Mouse (Mus musculus) Patski (cell line): ENCODE measurements around the gene Lefty2. TPM values are rescaled to one million over a fixed set of nuclear protein-coding genes. Genes with fewer than 3 reads are reported as not detected.
"Not testable (repeated sequence)": the region's sequence is repeated elsewhere in the genome, so short reads cannot be mapped to it uniquely, and the experiment has no call there.

Experiments used
- ATAC-seq: fragments of 100-300 bp; one replicate; pipeline ENCODE4 v1.8.0; 2021
- CTCF ChIA-PET: fragments of 350-600 bp; sonication (Branson Sonifier 250); formaldehyde crosslinking; loops from one replicate; lab custom pipeline; 2022; ENCODE audit warnings: inconsistent platforms; lab: Charles Lee
- POLR2A ChIA-PET: fragments of 350-600 bp; sonication (Branson Sonifier 250); formaldehyde crosslinking; loops from one replicate; lab custom pipeline; 2022; ENCODE audit warnings: antibody characterized with exemption, inconsistent platforms; lab: Charles Lee
- DNase-seq: peaks from one replicate; pipeline ENCODE4 v3.0.0-alpha.2; 2011; ENCODE audit warnings: low read depth, low spot score
- H3K27me3 ChIP-seq: fragments of 371-371 bp; one replicate; pipeline ENCODE4 v1.5.1; 2021
- CTCF ChIP-seq: fragments of 100-300 bp; IDR thresholded peaks from one replicate; pipeline ENCODE4 v1.5.1; 2021
- in situ Hi-C: fragments of 300-500 bp; cut with MboI; formaldehyde crosslinking; loops from 3 replicates; pipeline ENCODE4 v1.11.1; 2018; ENCODE audit warnings: low pct_unique_long_range_greater_than_20kb, mixed read lengths
- polyA plus RNA-seq: library from polyadenylated mRNA; unstranded; gene quantifications from one replicate; pipeline ENCODE4 v1.2.3, GENCODE M21; 2021

The Lefty2 gene
- polyA plus RNA-seq, 1 experiment from 2014 or later: 0.04 TPM

DNA sequence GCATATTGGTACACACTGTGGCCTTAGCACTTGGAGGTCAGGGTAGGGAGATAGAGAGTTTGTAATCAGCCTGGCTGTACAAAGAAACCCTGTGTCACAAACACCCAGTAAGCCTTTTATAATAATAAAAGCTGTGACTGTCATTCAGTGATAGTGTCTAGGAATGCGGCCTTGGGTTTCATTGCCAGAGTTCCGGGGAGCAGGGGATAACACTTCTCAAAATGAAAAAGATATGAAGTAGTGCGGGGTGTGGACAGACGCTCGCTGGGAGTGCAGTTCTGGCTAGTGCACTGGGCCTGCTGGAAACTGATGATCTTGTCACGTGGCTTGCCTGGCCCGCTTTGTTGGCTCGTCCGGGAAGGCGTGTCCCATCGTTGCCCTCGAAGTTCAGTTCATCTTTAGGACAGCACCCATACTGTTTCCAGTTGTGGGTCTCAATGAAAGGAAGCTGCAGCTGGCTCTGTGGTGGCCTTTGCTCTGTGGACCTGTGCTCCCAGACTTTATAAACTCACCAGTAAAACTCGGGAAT, 22.7 kb upstream of the Lefty2 start:
- H3K27me3 ChIP-seq: no peaks in the 10 kb centered on the region
- no peak for ATAC-seq
- CTCF ChIA-PET: no interaction called here
- no peak for DNase-seq
- POLR2A ChIA-PET: no interaction called here
- in situ Hi-C loops: no loop called here
- TF ChIP-seq CTCF: no peak

DNA sequence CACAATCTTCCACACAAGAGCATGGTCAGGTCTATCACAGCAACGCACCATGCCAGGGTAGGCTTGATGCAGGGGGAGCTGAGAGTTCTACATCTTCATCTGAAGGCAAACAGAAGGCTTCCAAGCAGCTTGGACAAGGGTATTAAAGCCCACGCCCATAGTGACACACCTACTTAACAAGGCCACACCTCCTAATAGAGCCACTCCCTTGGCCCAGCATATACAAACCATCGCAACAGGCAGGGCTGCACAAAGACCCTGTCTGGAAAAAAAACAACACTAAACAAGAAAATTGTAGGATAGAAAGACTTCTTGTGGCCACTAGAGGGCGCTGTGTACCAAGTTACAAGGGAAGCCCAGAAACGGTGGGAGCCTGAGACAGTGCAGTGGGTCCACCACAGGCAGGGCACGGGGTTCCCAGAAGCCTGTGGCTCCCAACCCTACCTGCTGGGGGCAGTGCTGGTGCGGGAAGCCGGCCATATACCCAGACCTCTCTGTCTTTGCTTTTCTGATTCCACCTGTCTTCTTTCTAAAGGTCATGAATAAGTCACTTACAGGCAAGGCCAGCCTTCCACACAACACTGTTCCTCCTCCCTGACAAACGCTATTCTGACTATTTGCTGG, 18.9 kb upstream of the Lefty2 start:
- POLR2A ChIA-PET: no interaction called here
- CTCF ChIA-PET: interaction anchor here (0.7 to 1.5 kb wide), 5 partner anchors 10 to 148 kb away, joined by 3 to 4 read pairs (median 3); no protein-coding TSS in a partner anchor
- H3K27me3 ChIP-seq: no peaks in the 10 kb centered on the region
- ATAC-seq: no peak
- peak; percentile 80 for TF ChIP-seq CTCF
- in situ Hi-C loops: no loop called here
- no peak for DNase-seq

DNA sequence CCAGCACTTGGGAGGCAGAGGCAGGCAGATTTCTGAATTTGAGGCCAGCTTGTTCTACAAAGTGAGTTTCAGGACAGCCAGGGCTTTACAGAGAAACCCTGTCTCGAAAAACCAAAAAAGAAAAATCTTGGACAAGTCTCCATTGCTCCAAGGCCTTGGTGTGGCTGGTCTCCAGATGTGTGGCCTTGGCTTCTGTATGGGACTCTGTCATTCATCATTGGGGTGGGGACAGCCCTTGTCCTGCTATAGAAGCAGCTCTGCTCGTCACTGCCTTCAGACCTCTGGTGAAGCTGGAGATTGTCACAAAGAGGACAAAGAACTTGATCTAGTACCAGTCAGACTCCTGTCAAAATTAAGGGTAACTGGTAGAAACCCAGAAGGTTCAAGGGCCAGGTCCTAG, 18.3 kb upstream of the Lefty2 start:
- ChIA-PET CTCF (interaction anchor here (0.7 to 1.3 kb wide), 6 partner anchors 11 to 148 kb away, joined by 3 to 4 read pairs (median 3); no protein-coding TSS in a partner anchor), POLR2A (no interaction called here)
- in situ Hi-C loops: no loop called here
- TF ChIP-seq CTCF: no peak
- ATAC-seq (no peak), DNase-seq (no peak)
- no peaks in the 10 kb centered on the region for H3K27me3 ChIP-seq

DNA sequence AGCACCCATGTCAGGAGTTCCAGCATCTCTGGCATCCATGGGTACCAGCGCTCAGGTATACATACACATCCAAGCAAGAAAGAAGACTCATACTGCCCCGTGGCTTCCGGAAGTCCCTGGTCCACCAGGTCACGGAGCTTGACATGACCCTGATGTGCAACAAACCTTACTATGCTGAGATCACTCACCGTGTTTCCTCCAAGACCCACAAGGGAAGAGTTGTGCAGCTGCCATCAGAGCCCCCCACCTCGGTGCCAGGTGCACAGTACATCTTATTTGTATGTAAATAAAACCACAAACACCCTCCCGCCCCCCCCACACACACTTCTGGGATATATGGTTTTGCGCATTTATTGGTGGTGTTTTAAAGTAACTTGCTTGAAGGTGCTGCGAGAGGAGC, 17.8 kb upstream of the Lefty2 start:
- in situ Hi-C loops: no loop called here
- no peak for ATAC-seq
- TF ChIP-seq CTCF: no peak
- no peaks in the 10 kb centered on the region for H3K27me3 ChIP-seq
- POLR2A ChIA-PET: no interaction called here
- DNase-seq: no peak
- CTCF ChIA-PET: interaction anchor here (1.1 to 1.3 kb wide), 4 partner anchors 11 to 147 kb away, joined by 3 read pairs; no protein-coding TSS in a partner anchor

DNA sequence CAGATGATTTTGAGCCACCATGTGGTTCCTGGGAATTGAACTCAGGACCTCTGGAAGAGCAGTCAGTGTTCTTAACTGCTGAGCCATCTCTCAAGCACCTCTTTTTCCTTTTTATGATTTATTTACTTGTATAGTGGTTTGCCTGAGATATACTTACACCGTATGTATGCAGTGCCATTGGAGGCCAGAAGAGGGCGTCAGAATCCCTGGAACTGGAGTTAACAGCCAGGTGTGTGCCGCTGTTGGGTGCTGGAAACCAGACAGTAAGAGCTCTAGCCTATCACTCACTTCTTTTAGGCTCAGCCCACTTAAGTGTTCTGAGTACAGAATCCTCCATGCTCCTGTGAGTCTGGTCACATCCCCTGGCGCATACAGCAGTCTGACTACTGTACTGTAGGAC, 15.4 kb upstream of the Lefty2 start:
- ChIA-PET CTCF (no interaction called here), POLR2A (no interaction called here)
- DNase-seq (no peak), ATAC-seq (no peak)
- in situ Hi-C loops: no loop called here
- no peaks in the 10 kb centered on the region for H3K27me3 ChIP-seq
- TF ChIP-seq CTCF: peak; percentile 39

DNA sequence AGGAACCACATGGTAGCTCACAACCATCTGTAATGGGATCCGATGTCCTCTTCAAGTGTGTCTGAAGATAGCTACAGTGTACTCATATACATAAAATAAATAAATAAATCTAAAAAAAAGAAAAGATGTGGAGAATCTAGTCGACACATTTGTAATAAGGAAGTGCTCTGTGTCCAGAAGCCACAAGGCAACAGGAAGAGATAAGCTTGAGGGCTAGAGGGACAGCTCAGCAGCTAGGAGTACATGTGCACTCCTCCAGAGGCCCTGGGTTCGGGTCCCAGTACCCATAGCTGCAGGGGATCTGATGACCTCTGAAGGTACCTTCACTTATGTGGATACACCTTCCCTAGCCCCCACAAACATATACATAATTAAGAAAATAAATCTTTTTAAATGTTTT, 11.1 kb upstream of the Lefty2 start:
- in situ Hi-C loops: no loop called here
- DNase-seq (no peak), ATAC-seq (no peak)
- ChIA-PET CTCF (no interaction called here), POLR2A (no interaction called here)
- TF ChIP-seq CTCF: no peak
- no peaks in the 10 kb centered on the region for H3K27me3 ChIP-seq

DNA sequence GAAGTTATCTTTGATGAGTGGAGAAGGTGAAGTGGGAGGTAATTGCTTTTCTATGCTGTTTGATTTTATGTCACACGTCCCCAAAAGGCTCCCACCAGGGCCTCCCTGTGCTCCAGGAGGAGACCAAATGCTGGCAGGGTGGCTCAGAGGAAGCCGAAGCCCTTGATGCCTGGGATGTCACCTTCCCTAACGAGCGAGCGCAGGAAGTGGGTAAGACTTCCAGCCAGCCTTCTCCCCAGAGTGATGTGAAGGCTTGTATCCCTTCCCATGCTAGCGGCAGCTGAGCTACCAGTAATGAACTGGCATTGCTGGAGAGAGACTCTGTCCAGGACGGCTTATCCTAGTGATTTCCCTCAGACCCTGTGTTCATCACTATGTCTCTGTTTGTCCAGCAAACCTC, 9.2 kb upstream of the Lefty2 start:
- H3K27me3 ChIP-seq: no peaks in the 10 kb centered on the region
- POLR2A ChIA-PET: no interaction called here
- in situ Hi-C loops: no loop called here
- DNase-seq (no peak), ATAC-seq (no peak)
- CTCF ChIA-PET: interaction anchor here (1.3 kb wide), 1 partner anchor 13 kb away, joined by 4 read pairs; no protein-coding TSS in a partner anchor
- TF ChIP-seq CTCF: no peak

DNA sequence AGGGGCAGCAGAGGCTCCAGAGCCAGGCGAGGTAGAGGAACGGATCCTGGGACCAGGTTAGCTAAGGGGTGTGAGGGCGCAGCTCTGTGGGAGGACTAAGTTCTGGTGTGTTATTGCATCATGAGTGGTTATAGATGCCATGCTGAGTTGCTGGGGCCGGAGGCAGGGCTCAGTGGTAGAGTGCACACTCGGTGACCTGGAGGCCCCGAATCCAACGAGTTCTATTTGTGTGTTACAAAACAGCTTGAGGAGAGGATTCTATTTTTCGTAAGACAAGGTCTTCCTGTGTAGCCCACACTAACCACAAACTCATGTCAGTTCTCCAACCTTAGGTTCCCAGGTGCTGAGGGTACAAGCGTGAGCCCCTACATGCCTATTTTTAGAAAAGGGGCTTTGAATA, 8.4 kb upstream of the Lefty2 start:
- DNase-seq (no peak), ATAC-seq (no peak)
- no peak for TF ChIP-seq CTCF
- CTCF ChIA-PET: no interaction called here
- POLR2A ChIA-PET: no interaction called here
- H3K27me3 ChIP-seq: no peaks in the 10 kb centered on the region
- in situ Hi-C loops: no loop called here

DNA sequence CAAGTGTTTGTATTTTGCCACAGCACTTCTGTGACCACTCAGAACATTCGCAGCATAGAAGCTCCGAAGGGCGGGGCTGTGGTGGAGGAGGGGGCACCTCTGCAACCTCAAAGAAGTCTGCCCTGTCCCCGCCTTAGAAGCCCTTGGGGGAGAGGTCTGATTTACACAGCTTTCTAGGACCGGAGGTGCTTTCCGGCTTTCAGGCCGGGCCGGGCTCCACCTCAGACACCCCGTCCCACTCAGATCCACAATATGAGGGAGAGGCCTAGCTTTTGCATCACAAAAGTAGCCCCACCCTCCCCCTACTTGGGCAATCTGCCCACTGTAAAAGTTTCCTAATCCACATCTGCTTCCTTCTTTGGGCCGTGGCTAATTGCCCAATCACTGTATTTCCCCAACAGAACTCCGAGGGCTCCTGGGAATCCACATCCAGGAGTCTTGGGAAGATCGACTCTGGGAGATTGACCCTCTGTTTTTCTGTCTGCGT, 4.3 kb upstream of the Lefty2 start:
- peaks cover 3% of the 10 kb centered on the region for H3K27me3 ChIP-seq
- in situ Hi-C loops: no loop called here
- DNase-seq (no peak), ATAC-seq (no peak)
- ChIA-PET POLR2A (no interaction called here), CTCF (interaction anchor here (0.9 kb wide), 1 partner anchor 13 kb away, joined by 3 read pairs; no protein-coding TSS in a partner anchor)
- no peak for TF ChIP-seq CTCF

DNA sequence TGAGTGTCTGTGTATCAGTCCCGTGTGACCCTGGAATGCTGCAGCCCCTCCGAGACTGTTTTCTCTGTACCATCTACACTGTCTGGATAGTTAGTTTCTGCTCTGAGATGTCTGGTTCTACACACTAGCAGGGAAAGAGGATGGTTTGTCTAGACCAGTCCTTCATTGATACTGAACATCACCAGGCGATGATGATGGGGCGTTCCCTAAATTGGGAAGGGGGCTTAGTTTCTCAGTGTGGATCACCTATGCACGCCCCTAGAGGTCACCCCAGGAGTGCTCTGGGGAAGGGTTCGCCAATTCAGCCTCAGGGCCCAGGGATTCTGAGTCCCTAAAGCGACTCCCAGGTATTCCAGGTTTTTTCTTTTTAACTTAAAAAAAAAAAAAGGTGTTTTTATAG, 3.7 kb upstream of the Lefty2 start:
- in situ Hi-C loops: no loop called here
- CTCF ChIA-PET: interaction anchor here (0.8 to 1.5 kb wide), 3 partner anchors 13 to 82 kb away, joined by 3 read pairs; no protein-coding TSS in a partner anchor
- peaks cover 3% of the 10 kb centered on the region for H3K27me3 ChIP-seq
- ATAC-seq (no peak), DNase-seq (no peak)
- POLR2A ChIA-PET: interaction anchor here (0.6 kb wide), 1 partner anchor 57 kb away, joined by 5 read pairs; no protein-coding TSS in a partner anchor
- no peak for TF ChIP-seq CTCF

DNA sequence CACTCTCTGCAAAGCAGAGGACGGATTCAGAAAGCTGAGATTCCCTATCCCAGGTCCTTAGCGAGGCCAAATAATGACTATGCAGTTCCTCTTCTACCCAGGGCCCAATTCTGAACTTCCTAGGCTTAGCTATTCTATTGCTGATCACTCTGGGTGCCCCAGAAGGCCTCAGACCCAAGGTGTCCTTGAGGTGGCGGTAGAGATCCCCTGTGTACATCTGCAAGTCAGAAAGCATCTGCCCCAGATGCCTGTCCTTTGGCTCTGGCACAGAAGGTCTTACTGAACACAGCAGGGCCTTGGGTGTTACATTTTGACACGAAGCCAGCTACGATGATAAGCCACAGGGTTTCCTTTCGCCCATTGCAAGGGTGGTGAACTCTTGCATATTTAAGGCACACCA, 3.1 kb upstream of the Lefty2 start:
- ATAC-seq (no peak), DNase-seq (no peak)
- no peak for TF ChIP-seq CTCF
- peaks cover 9% of the 10 kb centered on the region for H3K27me3 ChIP-seq
- POLR2A ChIA-PET: interaction anchor here (0.6 kb wide), 1 partner anchor 56 kb away, joined by 5 read pairs; no protein-coding TSS in a partner anchor
- in situ Hi-C loops: no loop called here
- CTCF ChIA-PET: interaction anchor here (0.8 to 1.5 kb wide), 4 partner anchors 13 to 81 kb away, joined by 3 read pairs; no protein-coding TSS in a partner anchor

DNA sequence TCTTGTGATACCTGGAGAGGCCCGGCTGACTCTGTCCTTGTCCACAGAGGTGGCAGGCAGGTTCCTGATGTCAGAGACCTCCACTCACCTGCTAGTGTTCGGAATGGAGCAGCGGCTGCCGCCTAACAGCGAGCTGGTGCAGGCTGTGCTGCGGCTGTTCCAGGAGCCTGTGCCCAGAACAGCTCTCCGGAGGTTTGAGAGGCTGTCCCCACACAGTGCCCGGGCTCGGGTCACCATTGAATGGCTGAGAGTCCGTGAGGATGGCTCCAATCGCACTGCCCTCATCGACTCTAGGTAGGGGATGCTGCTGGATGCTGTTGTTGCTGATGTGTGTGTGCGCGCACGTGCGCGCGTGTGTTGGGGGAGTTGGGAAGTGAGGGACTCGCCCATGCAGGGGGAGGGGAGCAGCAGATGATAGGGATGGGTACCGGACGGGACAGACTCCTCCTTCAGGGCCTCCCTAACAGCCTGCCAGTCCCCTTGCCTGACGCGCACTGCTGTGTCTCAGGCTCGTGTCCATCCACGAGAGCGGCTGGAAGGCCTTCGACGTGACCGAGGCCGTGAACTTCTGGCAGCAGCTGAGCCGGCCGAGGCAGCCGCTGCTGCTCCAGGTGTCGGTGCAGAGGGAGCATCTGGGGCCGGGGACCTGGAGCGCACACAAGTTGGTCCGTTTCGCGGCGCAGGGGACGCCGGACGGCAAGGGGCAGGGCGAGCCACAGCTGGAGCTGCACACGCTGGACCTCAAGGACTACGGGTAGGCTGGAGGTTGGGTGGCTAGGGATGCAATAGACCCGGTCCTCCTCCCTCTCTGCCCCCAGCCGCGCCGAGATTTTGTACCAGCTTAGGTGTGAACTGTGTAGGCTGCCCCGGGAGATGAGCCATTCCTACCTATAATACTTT, 1.4 kb downstream of the Lefty2 start:
- H3K27me3 ChIP-seq: peaks cover 12% of the 10 kb centered on the region
- in situ Hi-C loops, ATAC-seq, POLR2A ChIA-PET, CTCF ChIA-PET, DNase-seq: not testable (repeated sequence)
